Mouse (Mus musculus) ES-Bruce4 (cell line): Measurements from ENCODE around the gene Zswim3.
A peak's percentile ranks its signal among the peaks of the same experiment; 100 is the strongest.

ENCODE experiments used
- CTCF ChIP-seq: IDR thresholded peaks from one replicate; pipeline ENCODE4 v1.8.1; 2011; ENCODE audit warnings: low read depth, low read length
- POLR2A ChIP-seq: IDR thresholded peaks from one replicate; pipeline ENCODE4 v1.8.1; 2011; ENCODE audit warnings: low read length; ENCODE audit not compliant: insufficient read depth

GRCm38 (mm10) chr2:164783926-164784581, 20.8 kb upstream of the Zswim3 start:
- TF ChIP-seq CTCF (peak; percentile 13), POLR2A (no peak)
